Mouse (Mus musculus) frontal cortex, postnatal 25 days (tissue): ENCODE results near the gene Gm8068.
A peak's percentile ranks its signal among the peaks of the same experiment; 100 is the strongest.
"Not testable (repeated sequence)": the region's sequence is repeated elsewhere in the genome, so short reads cannot be mapped to it uniquely, and the experiment has no call there.

Experiments used
- DNase-seq, 2 experiments: peaks; one replicate each; pipeline ENCODE4 v3.0.0; 2022; ENCODE audit warnings: low spot score in 2 of 2

The Gm8068 gene

DNA sequence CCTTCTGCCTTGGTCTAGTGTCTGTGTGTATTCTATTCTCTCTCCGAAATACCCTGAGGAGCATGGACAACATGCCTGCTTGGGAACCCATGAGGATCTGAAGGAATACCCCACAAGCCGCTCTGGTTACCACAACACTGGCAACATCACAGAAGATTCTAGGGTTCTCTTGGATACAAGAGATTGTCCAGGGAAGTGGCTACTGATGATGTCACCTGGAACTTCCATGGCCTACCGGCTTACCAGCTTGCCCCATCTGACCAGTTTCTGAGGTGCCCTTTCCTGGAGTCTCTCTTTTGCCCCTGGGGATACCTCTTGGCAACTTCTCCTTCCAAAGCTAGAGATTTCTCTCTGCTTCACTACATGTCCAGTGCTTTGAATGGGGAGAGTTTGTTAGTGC lies at the start of gene Gm8068:
Gene Gm8068, minus strand, starts transcription at position 101 of the 400 bp plus-strand sequence.
- DNase-seq, result not testable (repeated sequence)

DNA sequence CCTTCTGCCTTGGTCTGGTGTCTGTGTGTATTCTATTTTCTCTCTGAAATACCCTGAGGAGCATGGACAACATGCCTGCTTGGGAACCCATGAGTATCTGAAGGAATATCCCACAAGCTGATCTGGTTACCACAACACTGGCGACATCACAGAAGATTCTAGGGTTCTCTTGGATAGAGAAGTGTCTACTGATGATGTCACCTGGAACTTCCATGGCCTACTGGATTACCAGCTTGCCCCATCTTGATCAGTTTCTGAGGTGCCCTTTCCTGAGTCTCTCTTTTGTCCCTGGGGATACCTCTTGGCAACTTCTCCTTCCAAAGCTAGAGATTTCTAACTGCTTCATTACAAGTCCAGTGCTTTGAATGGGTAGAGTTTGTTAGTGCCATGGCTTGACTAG lies 48.8 kb upstream of the Gm8068 start, which contains the start of gene Gm7929:
Gene Gm7929, minus strand, starts transcription at position 101 of the 400 bp plus-strand sequence.
- not testable (repeated sequence) for DNase-seq

DNA sequence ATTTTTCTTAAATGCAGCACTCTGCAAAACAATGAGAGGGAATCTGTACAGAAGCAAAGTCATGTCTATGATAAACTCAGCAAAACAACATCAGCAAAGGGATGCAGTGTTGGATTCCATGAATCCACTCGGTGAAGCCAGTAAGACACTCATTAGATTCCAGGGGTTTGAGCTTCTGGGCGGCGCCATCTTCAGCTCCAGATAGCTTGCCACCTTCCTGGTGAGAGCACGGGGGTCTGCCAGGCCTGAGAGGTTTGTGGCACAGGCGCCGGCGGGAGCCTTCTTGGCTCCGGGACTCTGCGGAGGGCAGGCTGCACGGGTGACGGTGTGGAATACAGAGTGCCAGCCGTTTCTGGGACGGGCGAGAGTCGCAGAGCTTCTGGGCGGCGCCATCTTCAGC lies 21.8 kb upstream of the Gm8068 start:
- not testable (repeated sequence) for DNase-seq

DNA sequence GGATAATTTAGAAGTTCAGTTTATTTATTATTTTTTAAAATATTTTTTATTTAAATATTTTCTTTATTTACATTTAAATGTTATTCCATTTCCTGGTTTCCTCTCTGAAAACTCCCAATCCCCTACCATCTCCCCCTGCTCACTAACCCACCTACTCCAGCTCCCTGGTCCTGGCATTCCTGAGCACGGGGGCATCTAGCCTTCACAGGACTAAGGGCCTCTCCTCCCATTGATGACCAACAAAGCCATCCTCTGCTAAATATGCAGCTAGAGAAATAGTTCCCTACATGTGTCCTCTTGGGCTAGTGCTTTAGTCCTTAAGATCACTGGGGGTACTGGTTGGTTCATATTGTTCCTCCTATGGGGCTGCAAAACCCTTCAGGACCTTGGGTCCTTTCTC lies 15.5 kb upstream of the Gm8068 start:
- not testable (repeated sequence) for DNase-seq

DNA sequence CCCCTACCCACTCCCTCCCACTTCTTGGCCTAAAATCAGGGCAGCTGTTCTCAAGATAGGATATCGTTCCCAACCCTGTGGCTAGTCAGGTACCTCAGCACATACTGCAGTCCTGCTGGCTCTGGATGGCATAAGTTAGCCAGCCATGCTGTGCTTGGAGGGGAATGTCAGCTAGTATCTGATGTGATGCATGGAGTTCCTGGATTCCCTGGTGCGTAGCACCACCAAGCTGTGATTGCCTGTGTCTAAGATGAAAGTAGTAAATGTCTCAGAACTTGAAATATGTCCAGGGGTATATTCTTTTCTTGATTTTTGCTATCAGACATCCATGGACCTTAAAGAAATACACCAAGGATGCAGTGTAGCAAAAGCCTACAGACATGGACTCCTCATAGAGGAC lies 53.5 kb downstream of the Gm8068 start:
- DNase-seq, result peak in 1 of 2 experiments; percentile 16
